Mouse (Mus musculus): ENCODE data around the gene Slc15a3. TPM values are rescaled to one million over a fixed set of nuclear protein-coding genes. Genes with fewer than 3 reads are reported as not detected.

The Slc15a3 gene
- polyA plus RNA-seq, 1 experiment from 2014 or later: 0.45 TPM

DNA sequence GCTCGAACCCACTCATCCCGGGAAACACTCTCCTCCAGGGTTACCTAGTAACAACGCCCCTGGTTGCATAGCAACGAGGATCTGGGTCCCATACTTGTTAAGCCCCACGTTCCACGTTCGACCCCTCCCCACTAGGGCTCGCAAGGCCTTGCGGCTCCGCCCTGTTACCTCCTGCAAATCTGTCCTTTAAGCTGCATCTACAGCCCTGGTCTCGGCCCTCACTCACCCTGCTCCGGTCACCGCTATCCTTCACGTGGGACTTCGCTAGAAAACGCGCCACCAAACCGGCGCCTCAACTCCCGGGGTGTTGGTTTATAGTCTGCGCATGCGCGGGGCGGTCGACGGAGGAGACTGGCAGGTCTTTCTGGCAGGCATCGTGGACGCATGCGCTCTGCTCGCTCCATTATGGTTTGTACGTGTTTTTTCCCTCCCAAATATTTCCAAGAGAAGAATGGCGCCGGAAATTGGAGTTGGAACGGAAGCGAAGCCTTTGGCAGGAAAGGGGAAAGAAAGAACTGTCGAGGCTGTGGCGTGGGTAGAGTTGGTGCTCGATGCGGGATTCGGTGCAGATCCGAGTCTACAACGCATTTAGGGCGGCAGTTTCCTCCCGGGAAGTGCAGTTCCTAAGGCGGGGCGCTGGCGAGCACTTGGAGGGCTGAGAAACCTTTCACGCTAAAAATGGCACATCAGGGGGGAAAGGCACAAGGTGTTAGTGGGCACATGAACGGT is 42.1 kb downstream of the Slc15a3 start, which contains the start of gene Tmem109:
Gene Tmem109 (minus strand): TSS at position 576 of the 729 bp plus-strand sequence.
- Histone ChIP-seq H3K4me2 (replicated peaks; ENCODE audit: low read depth, low read length) (peak within 1 kb of the TSS; percentile 88), H3K27me3 (ENCODE audit: control insufficient read depth, insufficient read depth, low read length) (no peaks in the 10 kb centered on the region), H3K9me3 (ENCODE audit: control insufficient read depth, low read depth, low read length) (peaks cover 12% of the 10 kb centered on the region; the same call in 1 of the 2 replicates), H3K27ac (ENCODE audit: low read length) (peak within 1 kb of the TSS; percentile 93), H3K36me3 (ENCODE audit: control insufficient read depth, insufficient read depth, low read length) (no peaks in the 10 kb centered on the region), H3K9ac (replicated peaks; ENCODE audit: low read depth, low read length) (peak within 1 kb of the TSS; percentile 63), H3K4me1 (ENCODE audit: control insufficient read depth, insufficient read depth, low read length) (peaks cover 15% of the 10 kb centered on the region), H3K4me3 (ENCODE audit: low read depth, low read length) (peak within 1 kb of the TSS; percentile 60)
- WGBS: under 1% methylated on average over 49 of the region's 49 CpGs
- ATAC-seq (ENCODE audit: insufficient number of reproducible peaks, insufficient read depth, low FRiP score, low read depth): peak; percentile 86

DNA sequence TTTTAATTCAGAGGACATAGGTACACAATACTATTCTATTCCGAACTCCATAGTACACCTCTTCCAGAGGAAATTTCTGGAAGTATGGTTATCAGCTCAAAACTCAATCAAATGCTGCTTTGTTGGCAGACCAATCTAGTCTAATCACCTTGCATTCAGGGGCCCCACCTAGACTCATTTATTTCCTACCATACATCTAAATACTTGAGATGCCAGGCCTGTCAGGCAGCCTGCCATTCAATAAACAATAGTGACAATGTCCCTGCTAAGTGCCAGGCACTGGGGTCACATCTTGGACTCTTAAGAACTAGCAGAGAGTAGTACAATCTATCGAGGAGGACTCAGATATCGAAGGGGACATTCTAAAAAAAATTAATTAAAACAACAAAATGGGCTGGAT is 52.7 kb downstream of the Slc15a3 start:
- no peak for ATAC-seq (ENCODE audit: insufficient number of reproducible peaks, insufficient read depth, low FRiP score, low read depth)
- Histone ChIP-seq H3K4me3 (ENCODE audit: low read depth, low read length) (no peak overlapping the region), H3K4me1 (ENCODE audit: control insufficient read depth, insufficient read depth, low read length) (peaks cover 12% of the 10 kb centered on the region), H3K36me3 (ENCODE audit: control insufficient read depth, insufficient read depth, low read length) (no peaks in the 10 kb centered on the region), H3K9me3 (ENCODE audit: control insufficient read depth, low read depth, low read length) (no peaks in the 10 kb centered on the region), H3K27me3 (ENCODE audit: control insufficient read depth, insufficient read depth, low read length) (no peaks in the 10 kb centered on the region), H3K9ac (replicated peaks; ENCODE audit: low read depth, low read length) (no peak overlapping the region), H3K4me2 (replicated peaks; ENCODE audit: low read depth, low read length) (no peak overlapping the region), H3K27ac (ENCODE audit: low read length) (no peak overlapping the region)
- 78% methylated on average over 3 of the region's 3 CpGs for WGBS

DNA sequence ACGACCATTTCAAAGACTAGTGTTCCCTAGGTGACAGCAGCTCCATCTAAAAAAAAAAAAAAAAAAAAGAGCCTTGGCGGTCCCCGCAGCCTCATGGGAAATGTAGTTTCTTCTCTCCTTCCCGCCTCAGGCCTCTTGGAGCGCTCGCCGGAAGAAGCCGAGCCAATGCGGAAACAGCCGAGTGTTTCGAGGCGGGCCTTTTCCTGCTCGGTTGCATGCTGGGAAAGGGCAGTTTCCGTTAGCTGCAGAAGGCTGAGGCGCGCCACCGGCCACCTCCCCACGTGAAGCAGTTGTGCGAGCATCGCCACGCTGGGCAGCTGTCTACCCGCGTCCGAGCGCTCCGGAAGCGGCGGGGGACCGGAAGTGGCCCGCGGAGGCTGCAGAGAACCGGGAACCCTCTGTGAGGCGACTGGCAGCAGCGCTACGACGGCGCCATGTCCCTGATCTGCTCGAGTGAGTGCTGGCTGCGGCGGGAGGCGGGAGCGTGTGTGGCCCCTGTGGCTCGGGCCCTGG is 55.5 kb downstream of the Slc15a3 start, which contains the start of gene Prpf19:
Gene Prpf19 (plus strand): TSS at position 216 of the 513 bp plus-strand sequence.
- Histone ChIP-seq H3K27ac (ENCODE audit: low read length) (peak within 1 kb of the TSS; percentile 93), H3K4me1 (ENCODE audit: control insufficient read depth, insufficient read depth, low read length) (peaks cover 13% of the 10 kb centered on the region), H3K9ac (replicated peaks; ENCODE audit: low read depth, low read length) (peak within 1 kb of the TSS; percentile 82), H3K4me2 (replicated peaks; ENCODE audit: low read depth, low read length) (peak within 1 kb of the TSS; percentile 89), H3K4me3 (ENCODE audit: low read depth, low read length) (peak within 1 kb of the TSS; percentile 91), H3K9me3 (ENCODE audit: control insufficient read depth, low read depth, low read length) (no peaks in the 10 kb centered on the region), H3K27me3 (ENCODE audit: control insufficient read depth, insufficient read depth, low read length) (no peaks in the 10 kb centered on the region), H3K36me3 (ENCODE audit: control insufficient read depth, insufficient read depth, low read length) (peaks cover 22% of the 10 kb centered on the region)
- ATAC-seq (ENCODE audit: insufficient number of reproducible peaks, insufficient read depth, low FRiP score, low read depth): peak; percentile 96
- under 1% methylated on average over 43 of the region's 43 CpGs for WGBS

DNA sequence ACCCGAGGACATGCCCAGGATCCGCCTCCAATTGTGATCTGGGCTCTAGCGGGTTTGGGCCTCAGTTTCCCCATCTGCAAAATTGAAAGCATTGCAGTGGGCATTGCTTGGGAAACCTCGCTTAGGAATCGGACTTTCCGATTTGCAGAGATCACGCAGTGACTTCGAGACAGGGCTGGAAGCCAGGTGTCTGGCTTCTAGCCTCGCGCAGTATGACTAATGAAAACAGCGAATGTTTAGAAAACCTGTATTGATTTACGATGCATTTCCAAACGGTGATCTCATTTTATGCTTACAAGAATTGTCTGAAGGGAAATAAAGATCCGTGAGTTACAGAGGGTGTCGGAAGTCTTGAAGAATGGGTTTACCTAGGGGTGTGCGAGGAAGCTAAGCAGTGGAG is 56.2 kb downstream of the Slc15a3 start:
- H3K27me3 ChIP-seq (ENCODE audit: control insufficient read depth, insufficient read depth, low read length): no peaks in the 10 kb centered on the region
- H3K27ac ChIP-seq (ENCODE audit: low read length): peak overlapping the region; percentile 93
- H3K9me3 ChIP-seq (ENCODE audit: control insufficient read depth, low read depth, low read length): no peaks in the 10 kb centered on the region
- 1% methylated on average over 16 of the region's 16 CpGs for WGBS
- no peak for ATAC-seq (ENCODE audit: insufficient number of reproducible peaks, insufficient read depth, low FRiP score, low read depth)
- peaks cover 13% of the 10 kb centered on the region for H3K4me1 ChIP-seq (ENCODE audit: control insufficient read depth, insufficient read depth, low read length)
- H3K4me3 ChIP-seq (ENCODE audit: low read depth, low read length): peak overlapping the region; percentile 91
- peak overlapping the region; percentile 89 for H3K4me2 ChIP-seq (replicated peaks; ENCODE audit: low read depth, low read length)
- H3K36me3 ChIP-seq (ENCODE audit: control insufficient read depth, insufficient read depth, low read length): peaks cover 29% of the 10 kb centered on the region
- peak overlapping the region; percentile 82 for H3K9ac ChIP-seq (replicated peaks; ENCODE audit: low read depth, low read length)

DNA sequence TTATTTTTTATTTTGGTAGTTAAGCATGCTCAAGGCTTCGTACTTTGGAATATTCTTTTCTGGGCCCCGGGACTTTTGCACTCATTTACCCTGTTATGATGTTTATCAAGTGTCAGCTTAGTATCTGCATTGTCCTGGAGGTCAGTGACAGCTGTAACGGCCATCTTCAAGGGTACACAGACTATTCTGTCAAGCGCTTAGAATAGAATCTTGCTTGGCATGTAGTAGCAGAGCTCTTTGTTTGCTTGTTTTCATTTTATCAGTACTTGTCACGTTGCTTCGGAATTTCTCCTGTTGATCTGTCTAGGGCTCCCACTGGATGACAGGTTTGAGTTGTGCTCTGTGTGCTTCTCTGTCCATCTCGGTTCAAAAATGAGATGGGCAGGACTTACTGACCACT is 57.3 kb downstream of the Slc15a3 start:
- 73% methylated on average over 7 of the region's 7 CpGs for WGBS
- H3K4me1 ChIP-seq (ENCODE audit: control insufficient read depth, insufficient read depth, low read length): peaks cover 13% of the 10 kb centered on the region
- H3K36me3 ChIP-seq (ENCODE audit: control insufficient read depth, insufficient read depth, low read length): peaks cover 40% of the 10 kb centered on the region
- ATAC-seq (ENCODE audit: insufficient number of reproducible peaks, insufficient read depth, low FRiP score, low read depth): no peak
- H3K27me3 ChIP-seq (ENCODE audit: control insufficient read depth, insufficient read depth, low read length): no peaks in the 10 kb centered on the region
- peak overlapping the region; percentile 82 for H3K9ac ChIP-seq (replicated peaks; ENCODE audit: low read depth, low read length)
- no peak overlapping the region for H3K27ac ChIP-seq (ENCODE audit: low read length)
- H3K4me3 ChIP-seq (ENCODE audit: low read depth, low read length): peak overlapping the region; percentile 91
- H3K4me2 ChIP-seq (replicated peaks; ENCODE audit: low read depth, low read length): peak overlapping the region; percentile 89
- no peaks in the 10 kb centered on the region for H3K9me3 ChIP-seq (ENCODE audit: control insufficient read depth, low read depth, low read length)

DNA sequence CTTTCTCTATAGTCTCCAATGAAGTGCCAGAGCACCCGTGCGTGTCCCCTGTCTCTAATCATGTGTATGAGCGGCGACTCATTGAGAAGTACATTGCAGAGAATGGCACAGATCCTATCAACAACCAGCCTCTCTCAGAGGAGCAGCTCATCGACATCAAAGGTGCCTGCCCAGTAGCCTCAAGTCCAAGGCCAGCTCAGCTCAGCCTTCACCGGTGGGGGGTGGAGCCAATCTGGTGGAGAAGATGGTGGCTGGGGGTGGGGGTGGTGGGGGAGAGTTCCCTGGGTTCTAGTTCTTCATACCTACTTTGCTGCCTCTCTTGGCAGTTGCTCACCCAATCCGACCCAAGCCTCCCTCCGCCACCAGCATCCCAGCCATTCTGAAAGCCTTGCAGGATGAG is 58.0 kb downstream of the Slc15a3 start:
- Histone ChIP-seq H3K27ac (ENCODE audit: low read length) (no peak overlapping the region), H3K27me3 (ENCODE audit: control insufficient read depth, insufficient read depth, low read length) (no peaks in the 10 kb centered on the region), H3K4me3 (ENCODE audit: low read depth, low read length) (no peak overlapping the region), H3K9me3 (ENCODE audit: control insufficient read depth, low read depth, low read length) (no peaks in the 10 kb centered on the region), H3K4me1 (ENCODE audit: control insufficient read depth, insufficient read depth, low read length) (peaks cover 13% of the 10 kb centered on the region), H3K9ac (replicated peaks; ENCODE audit: low read depth, low read length) (no peak overlapping the region), H3K4me2 (replicated peaks; ENCODE audit: low read depth, low read length) (0 out of 2 replicates have a peak overlapping the region, but pooled peaks have one; percentile 89), H3K36me3 (ENCODE audit: control insufficient read depth, insufficient read depth, low read length) (peaks cover 47% of the 10 kb centered on the region)
- 82% methylated on average over 8 of the region's 8 CpGs for WGBS
- ATAC-seq (ENCODE audit: insufficient number of reproducible peaks, insufficient read depth, low FRiP score, low read depth): no peak

DNA sequence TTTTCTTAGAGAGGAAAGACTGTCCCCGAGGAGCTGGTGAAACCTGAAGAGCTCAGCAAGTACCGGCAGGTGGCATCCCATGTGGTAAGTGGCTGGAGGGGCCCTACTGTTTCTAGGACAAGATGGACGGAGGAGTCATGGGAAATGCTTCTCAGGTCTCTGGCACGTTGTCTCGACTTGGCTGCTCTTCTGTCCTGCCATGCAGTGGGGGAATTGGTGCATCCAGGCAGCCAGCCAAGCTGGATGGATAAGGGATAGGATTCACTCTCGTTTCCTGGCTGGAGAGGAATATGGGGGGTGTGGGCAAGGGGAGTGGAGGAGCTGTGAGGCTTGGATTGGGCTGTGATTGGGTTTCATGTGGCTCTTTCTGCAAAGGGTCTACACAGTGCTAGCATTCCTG is 60.8 kb downstream of the Slc15a3 start:
- Histone ChIP-seq H3K27me3 (ENCODE audit: control insufficient read depth, insufficient read depth, low read length) (no peaks in the 10 kb centered on the region), H3K9me3 (ENCODE audit: control insufficient read depth, low read depth, low read length) (no peaks in the 10 kb centered on the region), H3K4me2 (replicated peaks; ENCODE audit: low read depth, low read length) (no peak overlapping the region), H3K4me1 (ENCODE audit: control insufficient read depth, insufficient read depth, low read length) (peaks cover 23% of the 10 kb centered on the region), H3K4me3 (ENCODE audit: low read depth, low read length) (no peak overlapping the region), H3K9ac (replicated peaks; ENCODE audit: low read depth, low read length) (no peak overlapping the region), H3K27ac (ENCODE audit: low read length) (no peak overlapping the region), H3K36me3 (ENCODE audit: control insufficient read depth, insufficient read depth, low read length) (peaks cover 69% of the 10 kb centered on the region)
- 83% methylated on average over 6 of the region's 6 CpGs for WGBS
- no peak for ATAC-seq (ENCODE audit: insufficient number of reproducible peaks, insufficient read depth, low FRiP score, low read depth)

DNA sequence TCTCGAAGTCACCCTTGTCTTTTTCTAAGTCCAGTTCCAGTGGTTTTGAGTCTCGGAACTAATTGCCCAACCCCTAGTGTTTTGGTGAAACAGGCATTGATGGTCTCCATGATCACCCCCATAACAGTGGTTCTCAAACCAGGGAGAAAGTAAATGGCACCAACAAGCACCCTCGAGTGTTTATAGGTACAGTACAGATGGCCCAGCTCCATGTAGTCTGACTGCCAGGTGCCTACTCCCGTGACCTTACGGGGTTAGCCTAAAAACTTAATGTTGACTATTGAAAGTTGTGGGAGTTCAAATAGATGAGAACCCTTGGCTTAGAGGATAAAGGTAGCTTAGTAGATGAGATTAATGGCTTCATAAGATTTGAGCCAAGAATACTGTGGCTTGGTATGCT is 61.5 kb downstream of the Slc15a3 start:
- no peak overlapping the region for H3K4me3 ChIP-seq (ENCODE audit: low read depth, low read length)
- H3K27me3 ChIP-seq (ENCODE audit: control insufficient read depth, insufficient read depth, low read length): no peaks in the 10 kb centered on the region
- H3K9ac ChIP-seq (replicated peaks; ENCODE audit: low read depth, low read length): no peak overlapping the region
- no peak overlapping the region for H3K27ac ChIP-seq (ENCODE audit: low read length)
- peaks cover 69% of the 10 kb centered on the region for H3K36me3 ChIP-seq (ENCODE audit: control insufficient read depth, insufficient read depth, low read length)
- 89% methylated on average over 5 of the region's 5 CpGs for WGBS
- no peak overlapping the region for H3K4me2 ChIP-seq (replicated peaks; ENCODE audit: low read depth, low read length)
- no peak for ATAC-seq (ENCODE audit: insufficient number of reproducible peaks, insufficient read depth, low FRiP score, low read depth)
- no peaks in the 10 kb centered on the region for H3K9me3 ChIP-seq (ENCODE audit: control insufficient read depth, low read depth, low read length)
- H3K4me1 ChIP-seq (ENCODE audit: control insufficient read depth, insufficient read depth, low read length): peaks cover 27% of the 10 kb centered on the region
